Mouse (Mus musculus): ENCODE measurements around the gene Naa10.

DNA sequence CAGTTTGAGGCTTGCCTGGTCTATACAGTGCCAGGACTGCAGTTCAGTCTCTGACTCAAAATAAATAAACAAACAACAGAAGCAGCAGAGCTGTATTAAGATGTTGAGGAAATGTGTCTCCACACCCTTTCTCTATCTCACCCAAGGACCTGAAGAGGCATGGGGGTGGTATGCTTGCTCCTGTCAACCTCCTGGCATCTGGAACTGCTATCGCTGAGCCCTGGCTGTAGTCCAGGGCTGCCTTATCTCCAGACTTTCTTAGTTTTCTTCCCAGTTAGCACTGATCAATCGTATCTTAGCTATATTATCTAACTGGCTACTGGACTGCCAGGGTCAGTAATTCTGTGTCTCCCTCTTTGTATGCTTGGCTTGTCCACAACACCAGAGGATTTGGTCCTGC is 20.1 kb upstream of the Naa10 start:
- TF ChIP-seq POLR2A (IDR thresholded peaks at IDR 0.05; ENCODE audit: borderline replicate concordance, extremely low read depth, low read depth, low read length) (no peak), CTCF (IDR thresholded peaks at IDR 0.05; ENCODE audit: insufficient read depth, low read length) (no peak)

All from lung, adult 2 months (tissue).